Mouse (Mus musculus) Patski (cell line): ENCODE data around the gene Veph1. TPM values are rescaled to one million over a fixed set of nuclear protein-coding genes. Genes with fewer than 3 reads are reported as not detected.
A peak's percentile ranks its signal among the peaks of the same experiment; 100 is the strongest.

Experiments used
- ATAC-seq: fragments of 100-300 bp; one replicate; pipeline ENCODE4 v1.8.0; 2021
- CTCF ChIA-PET: fragments of 350-600 bp; sonication (Branson Sonifier 250); formaldehyde crosslinking; loops from one replicate; lab custom pipeline; 2022; ENCODE audit warnings: inconsistent platforms; lab: Charles Lee
- POLR2A ChIA-PET: fragments of 350-600 bp; sonication (Branson Sonifier 250); formaldehyde crosslinking; loops from one replicate; lab custom pipeline; 2022; ENCODE audit warnings: antibody characterized with exemption, inconsistent platforms; lab: Charles Lee
- DNase-seq: peaks from one replicate; pipeline ENCODE4 v3.0.0-alpha.2; 2011; ENCODE audit warnings: low read depth, low spot score
- H3K27me3 ChIP-seq: fragments of 371-371 bp; one replicate; pipeline ENCODE4 v1.5.1; 2021
- CTCF ChIP-seq: fragments of 100-300 bp; IDR thresholded peaks from one replicate; pipeline ENCODE4 v1.5.1; 2021
- in situ Hi-C: fragments of 300-500 bp; cut with MboI; formaldehyde crosslinking; loops from 3 replicates; pipeline ENCODE4 v1.11.1; 2018; ENCODE audit warnings: low pct_unique_long_range_greater_than_20kb, mixed read lengths
- polyA plus RNA-seq: library from polyadenylated mRNA; unstranded; gene quantifications from one replicate; pipeline ENCODE4 v1.2.3, GENCODE M21; 2021

Veph1 gene
- polyA plus RNA-seq, 1 experiment from 2014 or later: 45.3 TPM

DNA sequence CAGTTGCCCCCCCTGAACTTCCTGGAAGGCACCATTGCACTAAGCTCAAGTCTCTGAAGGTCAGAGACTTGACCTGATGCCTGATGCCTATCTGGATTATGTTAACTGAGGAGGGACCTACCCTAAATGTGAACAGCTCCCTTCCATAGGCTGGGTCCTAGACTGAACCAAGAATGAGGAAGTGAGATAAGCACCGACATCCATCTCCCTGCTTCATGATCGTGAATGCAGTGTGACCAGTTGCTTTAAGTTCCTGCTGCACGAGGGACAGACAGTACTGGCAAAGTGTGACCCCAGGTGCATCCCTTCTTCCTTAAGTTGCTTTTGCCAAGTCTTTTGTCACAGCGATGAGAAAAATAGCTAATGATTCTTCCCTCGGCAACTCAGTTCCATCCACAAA is 166.9 kb downstream of the Veph1 start:
- ATAC-seq: no peak

DNA sequence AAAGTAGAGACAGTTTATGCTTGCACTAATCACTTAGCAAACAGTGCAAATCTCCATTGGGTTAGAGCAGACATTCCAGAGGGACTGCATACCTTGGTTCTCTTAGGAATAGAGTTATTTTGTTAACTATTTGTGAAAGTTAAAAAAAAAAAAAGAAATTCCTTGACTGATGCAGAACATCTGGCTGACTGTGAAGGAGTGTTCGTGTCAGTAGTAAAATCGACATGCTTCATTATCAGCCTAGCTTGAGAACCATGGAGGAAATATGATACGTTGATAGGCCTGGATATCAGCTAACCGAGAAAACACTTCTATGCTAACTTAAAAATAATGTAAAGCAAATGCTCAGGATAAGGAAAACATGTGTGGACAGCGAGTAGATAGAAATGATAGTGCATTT is 191.1 kb downstream of the Veph1 start:
- ChIA-PET CTCF (interaction anchor here (1.2 kb wide), 1 partner anchor 24 kb away, joined by 3 read pairs; no protein-coding TSS in a partner anchor), POLR2A (no interaction called here)
- ATAC-seq: no peak

More for the DNA sequence above, 166.9 kb downstream of the Veph1 start:
- no peak for DNase-seq
- in situ Hi-C loops: no loop called here
- no peak for TF ChIP-seq CTCF
- CTCF ChIA-PET: interaction anchor here (1.0 to 1.3 kb wide), 2 partner anchors 8 to 24 kb away, joined by 3 read pairs; no protein-coding TSS in a partner anchor
- no peaks in the 10 kb centered on the region for H3K27me3 ChIP-seq
- POLR2A ChIA-PET: no interaction called here

GRCm38 (mm10) chr3:66102599-66102932 is 194.1 kb downstream of the Veph1 start:
- in situ Hi-C loops: no loop called here
- ChIA-PET POLR2A (interaction anchor here (0.6 to 1.5 kb wide), 2 partner anchors 13 to 752 kb away, joined by 3 to 5 read pairs; no protein-coding TSS in a partner anchor), CTCF (interaction anchor here (0.9 to 1.1 kb wide), 2 partner anchors 9 kb away, joined by 3 to 6 read pairs; no protein-coding TSS in a partner anchor)
- TF ChIP-seq CTCF: no peak
- ATAC-seq: no peak
- H3K27me3 ChIP-seq: no peaks in the 10 kb centered on the region
- DNase-seq: no peak

More for the DNA sequence above, 191.1 kb downstream of the Veph1 start:
- DNase-seq: no peak
- no peak for TF ChIP-seq CTCF
- H3K27me3 ChIP-seq: no peaks in the 10 kb centered on the region
- in situ Hi-C loops: no loop called here

- no peak for TF ChIP-seq CTCF
- no peak for DNase-seq
- in situ Hi-C loops: no loop called here
- CTCF ChIA-PET: interaction anchor here (0.9 to 1.2 kb wide), 3 partner anchors 8 to 132 kb away, joined by 3 to 6 read pairs (median 3); no protein-coding TSS in a partner anchor
- H3K27me3 ChIP-seq: no peaks in the 10 kb centered on the region
- POLR2A ChIA-PET: interaction anchor here (1.5 kb wide), 1 partner anchor 14 kb away, joined by 5 read pairs; no protein-coding TSS in a partner anchor
- ATAC-seq: no peak
Observed at GRCm38 (mm10) chr3:66101809-66102598, 194.6 kb downstream of the Veph1 start.

DNA sequence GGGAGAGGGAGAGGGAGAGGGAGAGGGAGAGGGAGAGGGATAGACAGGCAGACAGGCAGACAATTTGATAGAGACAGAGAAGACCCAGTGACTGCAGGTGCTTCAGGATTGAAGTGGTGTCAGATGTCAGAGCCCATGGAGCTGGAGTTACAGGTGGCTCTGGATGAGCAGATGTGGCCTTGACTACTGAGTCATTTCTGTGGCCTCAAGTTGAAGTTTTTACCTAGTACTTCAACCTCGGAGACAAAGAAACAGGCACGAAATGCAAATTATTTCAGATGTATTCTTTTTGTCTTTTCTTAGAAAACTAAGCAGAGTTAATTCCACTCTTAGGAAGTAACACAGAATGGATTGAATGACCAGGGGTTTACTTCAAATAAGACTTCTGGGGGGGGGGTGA is 195.6 kb downstream of the Veph1 start:
- no peak for TF ChIP-seq CTCF
- no peaks in the 10 kb centered on the region for H3K27me3 ChIP-seq
- no peak for DNase-seq
- no peak for ATAC-seq
- ChIA-PET POLR2A (no interaction called here), CTCF (interaction anchor here (0.9 to 1.2 kb wide), 2 partner anchors 15 to 133 kb away, joined by 3 read pairs; no protein-coding TSS in a partner anchor)
- in situ Hi-C loops: no loop called here

GRCm38 (mm10) chr3:66091746-66092145 is 204.9 kb downstream of the Veph1 start:
- DNase-seq (no peak), ATAC-seq (no peak)
- ChIA-PET CTCF (no interaction called here), POLR2A (interaction anchor here (0.6 to 0.7 kb wide), 2 partner anchors 93 to 849 kb away, joined by 3 to 4 read pairs; no protein-coding TSS in a partner anchor)
- in situ Hi-C loops: no loop called here
- H3K27me3 ChIP-seq: no peaks in the 10 kb centered on the region
- no peak for TF ChIP-seq CTCF

DNA sequence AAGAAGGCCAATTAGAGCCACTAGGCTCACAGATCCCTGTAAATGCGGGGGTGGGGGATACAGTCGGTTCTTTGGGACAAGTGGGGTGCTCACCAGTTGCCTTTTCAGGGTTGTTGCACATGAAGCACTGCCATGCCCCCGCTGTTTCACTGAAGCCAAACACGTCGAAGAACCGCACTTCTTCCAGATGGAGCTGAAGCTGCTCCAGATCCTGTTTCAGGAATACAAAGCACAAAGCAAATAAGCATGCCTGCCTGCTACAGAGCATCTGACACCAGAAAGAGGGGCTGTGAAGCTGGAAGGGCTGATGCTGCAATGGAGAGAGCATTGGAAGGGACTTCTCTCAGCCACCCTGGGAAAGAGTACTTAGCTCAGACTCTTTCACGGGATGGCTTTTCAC is 209.0 kb downstream of the Veph1 start:
- TF ChIP-seq CTCF: no peak
- ChIA-PET POLR2A (no interaction called here), CTCF (no interaction called here)
- ATAC-seq (no peak), DNase-seq (no peak)
- H3K27me3 ChIP-seq: no peaks in the 10 kb centered on the region
- in situ Hi-C loops: no loop called here

DNA sequence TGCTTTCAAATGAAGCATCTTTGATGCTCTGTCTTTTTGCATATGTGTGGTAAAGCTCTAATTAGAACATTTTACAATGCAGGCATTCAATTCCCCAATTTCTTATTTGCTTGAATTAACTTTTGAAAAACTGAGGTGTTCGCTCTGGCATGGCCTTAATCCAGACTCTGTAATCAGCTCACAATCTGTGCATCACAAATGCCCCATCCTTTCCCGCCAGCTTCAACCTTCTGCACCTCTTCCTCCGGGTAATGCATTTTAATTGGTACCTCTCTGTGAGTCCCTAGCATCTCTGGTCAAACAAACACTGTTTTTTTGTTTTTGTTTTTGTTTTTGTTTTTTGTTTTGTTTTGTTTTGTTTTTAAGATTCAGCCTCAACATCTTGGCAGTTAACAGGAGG is 212.8 kb downstream of the Veph1 start:
- in situ Hi-C loops: no loop called here
- DNase-seq (no peak), ATAC-seq (no peak)
- H3K27me3 ChIP-seq: no peaks in the 10 kb centered on the region
- no peak for TF ChIP-seq CTCF
- ChIA-PET POLR2A (no interaction called here), CTCF (no interaction called here)

GRCm38 (mm10) chr3:66083407-66083806 is 213.2 kb downstream of the Veph1 start:
- no peaks in the 10 kb centered on the region for H3K27me3 ChIP-seq
- TF ChIP-seq CTCF: no peak
- in situ Hi-C loops: no loop called here
- ATAC-seq (no peak), DNase-seq (no peak)
- POLR2A ChIA-PET: no interaction called here
- CTCF ChIA-PET: no interaction called here

DNA sequence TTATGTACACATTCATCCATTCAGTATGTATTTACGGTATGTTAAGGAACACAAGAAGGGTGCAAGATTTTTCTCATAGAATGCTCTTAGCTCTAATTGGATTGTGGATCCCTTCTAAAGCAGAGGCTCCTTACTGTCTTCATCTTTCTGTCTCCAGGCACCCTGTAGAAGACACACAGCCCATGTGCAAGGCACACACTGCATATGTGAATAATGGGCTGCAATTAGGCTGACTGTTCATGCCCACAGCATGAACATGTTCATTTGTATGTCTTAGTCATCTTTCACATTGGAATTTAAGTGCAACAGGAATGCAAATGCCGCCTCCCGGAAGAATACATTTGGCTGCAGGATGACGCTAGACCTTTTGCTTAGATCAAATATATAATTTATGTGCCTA is 213.7 kb downstream of the Veph1 start:
- no peaks in the 10 kb centered on the region for H3K27me3 ChIP-seq
- no peak for TF ChIP-seq CTCF
- ATAC-seq: no peak
- in situ Hi-C loops: no loop called here
- ChIA-PET POLR2A (no interaction called here), CTCF (no interaction called here)
- DNase-seq: no peak

DNA sequence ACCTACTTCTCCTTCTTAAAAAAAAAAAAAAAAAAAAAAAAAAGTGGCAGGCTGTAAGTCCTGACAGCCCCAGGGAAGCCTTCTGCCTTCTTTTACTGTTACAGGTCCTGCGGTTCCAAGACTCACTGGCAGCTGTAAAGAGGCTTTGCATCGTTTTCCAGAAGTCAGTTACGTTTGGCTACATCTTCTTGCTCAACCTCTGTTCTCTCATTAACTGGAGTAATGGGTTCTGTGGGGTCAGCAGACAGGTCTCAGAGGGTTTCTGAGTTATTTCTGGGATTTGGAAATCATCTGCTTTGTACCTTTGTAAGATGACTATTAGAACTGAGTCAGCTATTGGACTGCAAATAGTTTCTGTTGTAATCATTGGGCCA is 215.3 kb downstream of the Veph1 start:
- in situ Hi-C loops: no loop called here
- peak; percentile 77 for ATAC-seq

More for the DNA sequence above, 215.3 kb downstream of the Veph1 start:
- peak; percentile 96 for DNase-seq
- POLR2A ChIA-PET: interaction anchor here (0.7 to 1.3 kb wide), 3 partner anchors 16 to 1113 kb away, joined by 3 to 4 read pairs (median 3); no protein-coding TSS in a partner anchor
- H3K27me3 ChIP-seq: no peaks in the 10 kb centered on the region
- CTCF ChIA-PET: interaction anchor here (1.2 kb wide), 2 partner anchors 9 to 29 kb away, joined by 3 read pairs; no protein-coding TSS in a partner anchor
- no peak for TF ChIP-seq CTCF
